Mouse (Mus musculus) lung, postnatal 0 days (tissue): ENCODE measurements at regions not wholly inside any gene's neighbourhood (a gene's known extent, or its start where the extent isn't known, plus 50 kb on each side); places are given as distances from the start of the nearest gene placed in this dataset.

Source experiments
- ATAC-seq: fragments of 200-750 bp; cut with Nextera tagmentation; 2 replicates; pipeline ENCODE4 v1.8.0; 2017; ENCODE audit warnings: moderate library complexity
- DNase-seq: peaks from one replicate; pipeline ENCODE4 v3.0.0-alpha.2; 2016; ENCODE audit warnings: low spot score
- H3K27ac ChIP-seq: fragments of 300-500 bp; sonication (generic); 2 replicates; pipeline ENCODE4 v1.5.1; 2014; ENCODE audit warnings: antibody characterized with exemption, mild to moderate bottlenecking, low read length, mixed read lengths
- H3K27me3 ChIP-seq: fragments of 300-500 bp; sonication (generic); replicated peaks from 2 replicates; pipeline ENCODE4 v1.6.1; 2014; ENCODE audit warnings: low read length, mixed read lengths; ENCODE audit not compliant: insufficient read depth
- H3K36me3 ChIP-seq: fragments of 300-500 bp; sonication (generic); 2 replicates; pipeline ENCODE4 v1.6.1; 2014; ENCODE audit warnings: low read length, mixed read lengths; ENCODE audit not compliant: insufficient read depth
- H3K4me1 ChIP-seq: fragments of 300-500 bp; sonication (generic); 2 replicates; pipeline ENCODE4 v1.6.1; 2014; ENCODE audit warnings: antibody characterized with exemption, low read depth, low read length, mixed read lengths; ENCODE audit not compliant: insufficient read depth
- H3K4me2 ChIP-seq: fragments of 300-500 bp; sonication (generic); replicated peaks from 2 replicates; pipeline ENCODE4 v1.6.1; 2014; ENCODE audit warnings: low read depth, mild to moderate bottlenecking, low read length, moderate library complexity, mixed read lengths
- H3K4me3 ChIP-seq: fragments of 300-500 bp; sonication (generic); 2 replicates; pipeline ENCODE4 v1.5.1; 2014; ENCODE audit warnings: low read depth, low read length
- H3K9ac ChIP-seq: fragments of 300-500 bp; sonication (generic); replicated peaks from 2 replicates; pipeline ENCODE4 v1.6.1; 2014; ENCODE audit warnings: low read depth, mild to moderate bottlenecking
- H3K9me3 ChIP-seq: fragments of 300-500 bp; sonication (generic); 2 replicates; pipeline ENCODE4 v1.6.1; 2016; ENCODE audit warnings: low read length, mixed read lengths
- CTCF ChIP-seq: IDR thresholded peaks from 2 replicates; pipeline ENCODE4 v1.5.1; 2016; ENCODE audit warnings: antibody characterized with exemption, mild to moderate bottlenecking
- EP300 ChIP-seq: IDR thresholded peaks from 2 replicates; pipeline ENCODE4 v1.6.1; 2016; ENCODE audit warnings: antibody characterized with exemption, mild to moderate bottlenecking, control low read depth
- WGBS: fragments of 180-500 bp; shearing (Covaris S2); extraction: QIAGEN DNeasy Blood & Tissue Kit; methylation state at CpG from one replicate; pipeline ENCODE4 v1.1.7; 2014; 5-methylcytosine and 5-hydroxymethylcytosine counted together

GRCm38 (mm10) chr12:106183973-106184372 lies 173.9 kb downstream of the Vrk1 start:
- Histone ChIP-seq H3K4me1 (no peaks in the 10 kb centered on the region), H3K4me3 (no peak overlapping the region), H3K4me2 (no peak overlapping the region), H3K36me3 (no peaks in the 10 kb centered on the region), H3K27ac (no peak overlapping the region), H3K9ac (no peak overlapping the region), H3K9me3 (no peaks in the 10 kb centered on the region), H3K27me3 (no peaks in the 10 kb centered on the region)
- ATAC-seq (no peak), DNase-seq (no peak)
- 45% methylated on average over 5 of the region's 5 CpGs for WGBS
- no peak for TF ChIP-seq CTCF
- TF ChIP-seq EP300 = no peak

GRCm38 (mm10) chr12:106185398-106186077 lies 175.5 kb downstream of the Vrk1 start:
- Histone ChIP-seq H3K9me3 (no peaks in the 10 kb centered on the region), H3K27ac (no peak overlapping the region), H3K4me3 (no peak overlapping the region), H3K9ac (no peak overlapping the region), H3K4me1 (no peaks in the 10 kb centered on the region), H3K4me2 (no peak overlapping the region), H3K36me3 (no peaks in the 10 kb centered on the region), H3K27me3 (no peaks in the 10 kb centered on the region)
- 52% methylated on average over 18 of the region's 18 CpGs for WGBS
- no peak; the same call in 1 of the 2 replicates for TF ChIP-seq EP300
- no peak for TF ChIP-seq CTCF
- ATAC-seq (peak; percentile 78), DNase-seq (peak; percentile 34)

- no peak overlapping the region for H3K4me2 ChIP-seq
- H3K9ac ChIP-seq = no peak overlapping the region
- no peaks in the 10 kb centered on the region for H3K36me3 ChIP-seq
- H3K27ac ChIP-seq = no peak overlapping the region
- no peaks in the 10 kb centered on the region for H3K27me3 ChIP-seq
- no peak for TF ChIP-seq CTCF
- TF ChIP-seq EP300 = no peak
- no peaks in the 10 kb centered on the region for H3K9me3 ChIP-seq
- no peak for DNase-seq
- no peaks in the 10 kb centered on the region for H3K4me1 ChIP-seq
- 87% methylated on average over 10 of the region's 10 CpGs for WGBS
- H3K4me3 ChIP-seq = no peak overlapping the region
- ATAC-seq = no peak
Measured at GRCm38 (mm10) chr12:106186501-106186900, 176.5 kb downstream of the Vrk1 start.

GRCm38 (mm10) chr12:106191771-106192170 lies 181.7 kb downstream of the Vrk1 start:
- no peak for DNase-seq
- ATAC-seq = no peak
- no peaks in the 10 kb centered on the region for H3K27me3 ChIP-seq
- no peak for TF ChIP-seq CTCF
- TF ChIP-seq EP300 = no peak
- no peak overlapping the region for H3K4me2 ChIP-seq
- no peaks in the 10 kb centered on the region for H3K9me3 ChIP-seq
- no peak overlapping the region for H3K4me3 ChIP-seq
- H3K27ac ChIP-seq = no peak overlapping the region
- H3K9ac ChIP-seq = no peak overlapping the region
- 81% methylated on average over 7 of the region's 7 CpGs for WGBS
- no peaks in the 10 kb centered on the region for H3K36me3 ChIP-seq
- H3K4me1 ChIP-seq = no peaks in the 10 kb centered on the region

GRCm38 (mm10) chr12:106199302-106199701 lies 189.3 kb downstream of the Vrk1 start:
- ATAC-seq (peak; percentile 71), DNase-seq (peak; percentile 51)
- Histone ChIP-seq H3K36me3 (no peaks in the 10 kb centered on the region), H3K4me3 (no peak overlapping the region), H3K4me1 (no peaks in the 10 kb centered on the region), H3K9ac (no peak overlapping the region), H3K4me2 (no peak overlapping the region), H3K27ac (no peak overlapping the region), H3K27me3 (no peaks in the 10 kb centered on the region), H3K9me3 (no peaks in the 10 kb centered on the region)
- TF ChIP-seq CTCF (no peak), EP300 (no peak)
- 7% methylated on average over 4 of the region's 4 CpGs for WGBS

- Histone ChIP-seq H3K36me3 (no peaks in the 10 kb centered on the region), H3K4me2 (no peak overlapping the region), H3K27ac (no peak overlapping the region), H3K9ac (no peak overlapping the region), H3K4me1 (no peaks in the 10 kb centered on the region), H3K9me3 (no peaks in the 10 kb centered on the region), H3K27me3 (no peaks in the 10 kb centered on the region), H3K4me3 (no peak overlapping the region)
- WGBS = 68% methylated on average over 8 of the region's 8 CpGs
- ATAC-seq = no peak
- TF ChIP-seq EP300 (no peak), CTCF (no peak)
- no peak for DNase-seq
Measured at GRCm38 (mm10) chr12:106203526-106203925, 193.5 kb downstream of the Vrk1 start.
